8 mouse cellular contexts compared by ENCODE assay signal in genomic region chr17:56829795-56830194, GRCm38 (mm10). TPM values are rescaled to one million over a fixed set of nuclear protein-coding genes. Genes with fewer than 3 reads are reported as not detected.
DNase-seq lines count a peak whose midpoint lies in the region; ATAC-seq and TF ChIP-seq lines count a peak whose summit lies in the region.

No protein-coding gene starts in this region.

- ATAC-seq in heart, embryonic 11.5 days (replicated peaks; ENCODE audit: insufficient number of reproducible peaks, low FRiP score, low TSS enrichment) = no peak
- no peak for ATAC-seq in neural tube, embryonic 13.5 days (ENCODE audit: low read depth)

- H3K27me3 ChIP-seq in heart, embryonic 11.5 days (ENCODE audit: control insufficient read depth, insufficient read depth, low read length) = peaks cover 23% of the 10 kb centered on the region
- peaks cover 33% of the 10 kb centered on the region for H3K27me3 ChIP-seq in neural tube, embryonic 13.5 days

- no peak overlapping the region for H3K27ac ChIP-seq in heart, embryonic 11.5 days (ENCODE audit: low read depth, low read length)
- no peak overlapping the region for H3K27ac ChIP-seq in embryonic fibroblast, embryonic 13.5 days (ENCODE audit: insufficient read depth, low read length)
- no peak overlapping the region for H3K27ac ChIP-seq in neural tube, embryonic 13.5 days (replicated peaks)

- peak overlapping the region; percentile 63 for H3K9ac ChIP-seq in heart, embryonic 11.5 days (ENCODE audit: low read depth, low read length)
- H3K9ac ChIP-seq in neural tube, embryonic 13.5 days = peak overlapping the region; percentile 68

- intact Hi-C loops in heart, postnatal 36 days (cut with DNase I) = loop anchor here (2.0 to 10.0 kb wide), 5 partner anchors 15 to 415 kb away; partner anchors contain the start of genes Catsperd, Gpr108, Lonp1 and Mllt1

- TF ChIP-seq POLR2A in embryonic fibroblast, embryonic 13.5 days (IDR thresholded peaks at IDR 0.05; ENCODE audit: low read depth, low read length) = no peak

- no peak for TF ChIP-seq CTCF in embryonic fibroblast, embryonic 13.5 days (IDR thresholded peaks at IDR 0.05; ENCODE audit: borderline replicate concordance, insufficient read depth, low read length)

- H3K36me3 ChIP-seq in heart, embryonic 11.5 days (ENCODE audit: control insufficient read depth, insufficient read depth, low read length) = no peaks in the 10 kb centered on the region
- no peaks in the 10 kb centered on the region for H3K36me3 ChIP-seq in neural tube, embryonic 13.5 days

- no peaks in the 10 kb centered on the region; the same call in 1 of the 2 replicates for H3K4me1 ChIP-seq in heart, embryonic 11.5 days (ENCODE audit: control insufficient read depth, insufficient read depth, low read length)
- no peaks in the 10 kb centered on the region for H3K4me1 ChIP-seq in embryonic fibroblast, embryonic 13.5 days (ENCODE audit: control insufficient read depth, insufficient read depth, low read length)
- peaks cover 20% of the 10 kb centered on the region for H3K4me1 ChIP-seq in neural tube, embryonic 13.5 days (replicated peaks)

- DNase-seq in heart, postnatal 36 days = no peak
- peak; percentile 46 for DNase-seq in Muller cell, postnatal 12 days (ENCODE audit: inconsistent ontology term)
- peak; percentile 38 for DNase-seq in kidney, postnatal 10 days
- no peak for DNase-seq in layer of hippocampus, adult 9-10 months (ENCODE audit: low spot score)
- DNase-seq in layer of hippocampus, postnatal 25 days (ENCODE audit: extremely low spot score in 1 of 2, low spot score in 1 of 2) = no peak

- 1% methylated on average over 27 of the region's 27 CpGs for WGBS in heart, embryonic 11.5 days (ENCODE audit: insufficient replicate concordance)
- WGBS in neural tube, embryonic 13.5 days = under 1% methylated on average over 27 of the region's 27 CpGs

- H3K9me3 ChIP-seq in heart, embryonic 11.5 days (replicated peaks; ENCODE audit: control insufficient read depth, low read length) = no peaks in the 10 kb centered on the region
- H3K9me3 ChIP-seq in neural tube, embryonic 13.5 days = no peaks in the 10 kb centered on the region

- H3K4me3 ChIP-seq in heart, embryonic 11.5 days (ENCODE audit: low read depth, low read length) = peak overlapping the region; percentile 68
- H3K4me3 ChIP-seq in embryonic fibroblast, embryonic 13.5 days (ENCODE audit: insufficient read depth, low read length) = peak overlapping the region; percentile 42
- peak overlapping the region; percentile 62 for H3K4me3 ChIP-seq in neural tube, embryonic 13.5 days

- peak overlapping the region; percentile 87 for H3K4me2 ChIP-seq in heart, embryonic 11.5 days
- H3K4me2 ChIP-seq in neural tube, embryonic 13.5 days = peak overlapping the region; percentile 76

RNA-seq across cellular contexts. Expression of gene Rfx2, which starts 1.0 kb away (rescaled TPM):
- polyA plus RNA-seq in heart, embryonic 11.5 days (2014; fragmentation: Nextera tagmentation; extraction: Ambion mirVana) = 3.2 and 3.3 TPM in 2 replicates
- 1 to 10 TPM; 2.9 to 5.5 TPM for total RNA-seq in heart, postnatal 36 days (2021)
- polyA plus RNA-seq in embryonic fibroblast, embryonic 13.5 days (2011; ENCODE audit: insufficient read length, low read depth, missing spikeins) = 0.70 and 0.86 TPM in 2 replicates
- 4.6 and 5.2 TPM in 2 replicates for polyA plus RNA-seq in neural tube, embryonic 13.5 days (2015; fragmentation: Nextera tagmentation; extraction: Ambion mirVana)
- total RNA-seq in layer of hippocampus, postnatal 25 days (2021) = 1 to 10 TPM; 3.8 to 4.4 TPM

RNA-seq across cellular contexts. Expression of gene Acsbg2, which starts 44.5 kb away (rescaled TPM):
- not detected in 2 replicates for polyA plus RNA-seq in heart, embryonic 11.5 days (2014; fragmentation: Nextera tagmentation; extraction: Ambion mirVana)
- not detected for total RNA-seq in heart, postnatal 36 days (2021)
- polyA plus RNA-seq in embryonic fibroblast, embryonic 13.5 days (2011; ENCODE audit: insufficient read length, low read depth, missing spikeins) = not detected in 2 replicates
- polyA plus RNA-seq in neural tube, embryonic 13.5 days (2015; fragmentation: Nextera tagmentation; extraction: Ambion mirVana) = not detected in 2 replicates
- total RNA-seq in layer of hippocampus, postnatal 25 days (2021) = not detected

RNA-seq across cellular contexts. Expression of gene 1700061G19Rik, which starts 45.5 kb away (rescaled TPM):
- 0.26 and 0.44 TPM in 2 replicates for polyA plus RNA-seq in heart, embryonic 11.5 days (2014; fragmentation: Nextera tagmentation; extraction: Ambion mirVana)
- total RNA-seq in heart, postnatal 36 days (2021) = not detected
- polyA plus RNA-seq in embryonic fibroblast, embryonic 13.5 days (2011; ENCODE audit: insufficient read length, low read depth, missing spikeins) = not detected in 2 replicates
- 0.54 and 0.60 TPM in 2 replicates for polyA plus RNA-seq in neural tube, embryonic 13.5 days (2015; fragmentation: Nextera tagmentation; extraction: Ambion mirVana)
- total RNA-seq in layer of hippocampus, postnatal 25 days (2021) = under 1 TPM; 0.10 to 0.14 TPM

RNA-seq across cellular contexts. Expression of gene Prr22, which starts 59.7 kb away (rescaled TPM):
- 0.97 and 1.0 TPM in 2 replicates for polyA plus RNA-seq in heart, embryonic 11.5 days (2014; fragmentation: Nextera tagmentation; extraction: Ambion mirVana)
- total RNA-seq in heart, postnatal 36 days (2021) = under 1 TPM in 1 of 2 experiments, not detected in 1; 0.58 TPM
- not detected in 2 replicates for polyA plus RNA-seq in embryonic fibroblast, embryonic 13.5 days (2011; ENCODE audit: insufficient read length, low read depth, missing spikeins)
- polyA plus RNA-seq in neural tube, embryonic 13.5 days (2015; fragmentation: Nextera tagmentation; extraction: Ambion mirVana) = 0.95 and 1.1 TPM in 2 replicates
- total RNA-seq in layer of hippocampus, postnatal 25 days (2021) = 1 to 10 TPM in 1 of 2 experiments, under 1 TPM in 1; 0.89 to 1.6 TPM

Comparison
In these comparisons a context has a peak if more than half of its experiments do, and no peak if none do; other contexts are left out.
1. DNase-seq: peak in Muller cell, postnatal 12 days (single experiment) and kidney, postnatal 10 days (single experiment); none in heart, postnatal 36 days (0 of 2), layer of hippocampus, adult 9-10 months (single experiment) and layer of hippocampus, postnatal 25 days (0 of 2).
2. Peak in every context shown above with its lines, with median percentiles within 50 percentile points of each other: H3K4me3 ChIP-seq.